Mouse (Mus musculus) lung, postnatal 0 days (tissue): ENCODE data around the gene Cacna1d. TPM values are rescaled to one million over a fixed set of nuclear protein-coding genes. Genes with fewer than 3 reads are reported as not detected.

Experiments used
- ATAC-seq: fragments of 200-750 bp; cut with Nextera tagmentation; 2 replicates; pipeline ENCODE4 v1.8.0; 2017; ENCODE audit warnings: moderate library complexity
- DNase-seq: peaks from one replicate; pipeline ENCODE4 v3.0.0-alpha.2; 2016; ENCODE audit warnings: low spot score
- H3K27ac ChIP-seq: fragments of 300-500 bp; sonication (generic); 2 replicates; pipeline ENCODE4 v1.5.1; 2014; ENCODE audit warnings: antibody characterized with exemption, mild to moderate bottlenecking, low read length, mixed read lengths
- H3K27me3 ChIP-seq: fragments of 300-500 bp; sonication (generic); replicated peaks from 2 replicates; pipeline ENCODE4 v1.6.1; 2014; ENCODE audit warnings: low read length, mixed read lengths; ENCODE audit not compliant: insufficient read depth
- H3K36me3 ChIP-seq: fragments of 300-500 bp; sonication (generic); 2 replicates; pipeline ENCODE4 v1.6.1; 2014; ENCODE audit warnings: low read length, mixed read lengths; ENCODE audit not compliant: insufficient read depth
- H3K4me1 ChIP-seq: fragments of 300-500 bp; sonication (generic); 2 replicates; pipeline ENCODE4 v1.6.1; 2014; ENCODE audit warnings: antibody characterized with exemption, low read depth, low read length, mixed read lengths; ENCODE audit not compliant: insufficient read depth
- H3K4me2 ChIP-seq: fragments of 300-500 bp; sonication (generic); replicated peaks from 2 replicates; pipeline ENCODE4 v1.6.1; 2014; ENCODE audit warnings: low read depth, mild to moderate bottlenecking, low read length, moderate library complexity, mixed read lengths
- H3K4me3 ChIP-seq: fragments of 300-500 bp; sonication (generic); 2 replicates; pipeline ENCODE4 v1.5.1; 2014; ENCODE audit warnings: low read depth, low read length
- H3K9ac ChIP-seq: fragments of 300-500 bp; sonication (generic); replicated peaks from 2 replicates; pipeline ENCODE4 v1.6.1; 2014; ENCODE audit warnings: low read depth, mild to moderate bottlenecking
- H3K9me3 ChIP-seq: fragments of 300-500 bp; sonication (generic); 2 replicates; pipeline ENCODE4 v1.6.1; 2016; ENCODE audit warnings: low read length, mixed read lengths
- CTCF ChIP-seq: IDR thresholded peaks from 2 replicates; pipeline ENCODE4 v1.5.1; 2016; ENCODE audit warnings: antibody characterized with exemption, mild to moderate bottlenecking
- EP300 ChIP-seq: IDR thresholded peaks from 2 replicates; pipeline ENCODE4 v1.6.1; 2016; ENCODE audit warnings: antibody characterized with exemption, mild to moderate bottlenecking, control low read depth
- WGBS: fragments of 180-500 bp; shearing (Covaris S2); extraction: QIAGEN DNeasy Blood & Tissue Kit; methylation state at CpG from one replicate; pipeline ENCODE4 v1.1.7; 2014; 5-methylcytosine and 5-hydroxymethylcytosine counted together
- polyA plus RNA-seq: library from polyadenylated mRNA; unstranded; fragments of >200 nt; fragmentation: Nextera tagmentation; extraction: Ambion mirVana; gene quantifications from 2 replicates; pipeline ENCODE4 v1.2.1, GENCODE M21; 2015

Gene Cacna1d
- polyA plus RNA-seq, 1 experiment from 2014 or later: 12.5 TPM

DNA sequence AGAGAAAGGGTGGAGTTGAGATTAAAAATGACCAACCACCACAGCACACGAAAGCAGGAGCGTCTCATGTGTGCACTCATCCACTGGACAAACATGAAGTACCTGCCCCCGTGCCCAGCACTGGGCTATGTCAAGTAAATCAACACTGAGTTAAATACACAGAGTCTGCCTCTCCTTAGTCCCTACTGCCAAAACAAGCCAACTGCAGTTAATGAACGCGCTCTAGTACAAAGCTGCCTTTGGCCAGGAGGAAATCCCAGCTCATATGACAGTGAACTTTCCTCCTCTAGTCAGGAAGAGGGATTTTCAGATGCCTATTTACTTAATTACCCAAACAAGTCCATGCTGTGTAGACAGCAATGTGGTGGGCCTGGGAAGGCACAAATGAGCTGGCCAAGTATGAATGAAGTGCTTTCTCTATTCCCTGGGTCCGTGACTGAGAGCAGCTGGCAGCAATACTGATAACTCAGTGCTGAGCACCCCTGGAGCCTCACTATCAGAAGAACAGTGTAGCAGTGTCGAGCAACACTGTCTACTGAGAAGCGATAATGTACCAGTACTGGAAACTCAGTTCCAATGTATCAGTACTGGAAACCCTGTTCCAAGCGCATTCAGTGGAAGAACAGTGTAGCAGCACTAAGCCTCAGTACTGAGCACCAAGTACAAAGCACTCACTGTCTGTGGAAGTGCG lies 229.5 kb downstream of the Cacna1d start:
- TF ChIP-seq EP300: no peak
- TF ChIP-seq CTCF: no peak
- Histone ChIP-seq H3K4me3 (no peak overlapping the region), H3K9ac (no peak overlapping the region), H3K36me3 (no peaks in the 10 kb centered on the region), H3K27me3 (no peaks in the 10 kb centered on the region), H3K9me3 (no peaks in the 10 kb centered on the region), H3K4me1 (no peaks in the 10 kb centered on the region), H3K4me2 (no peak overlapping the region), H3K27ac (no peak overlapping the region)
- WGBS: 68% methylated on average over 10 of the region's 10 CpGs
- DNase-seq (no peak), ATAC-seq (no peak)

DNA sequence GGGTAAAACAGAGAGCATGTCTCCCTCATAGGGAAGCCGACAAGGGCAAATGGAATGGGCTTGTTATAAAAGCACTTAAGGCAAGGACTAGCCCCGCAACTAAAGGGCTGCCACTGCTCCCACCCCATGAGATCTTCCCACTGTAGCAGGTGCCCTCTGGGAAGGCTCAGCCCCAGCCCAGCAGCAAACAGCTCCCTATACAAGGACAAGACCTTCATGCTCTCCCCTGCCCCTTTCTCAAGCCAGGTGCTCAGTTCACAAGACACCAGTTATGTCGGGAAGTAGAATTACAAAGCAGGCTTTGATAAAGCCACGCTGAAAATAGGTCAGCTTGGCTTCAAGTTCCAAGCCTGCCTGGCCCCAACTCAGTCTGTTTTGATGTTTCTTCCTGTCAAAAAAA lies 233.6 kb downstream of the Cacna1d start:
- no peak overlapping the region for H3K4me3 ChIP-seq
- TF ChIP-seq CTCF (no peak), EP300 (no peak)
- 43% methylated on average over 4 of the region's 4 CpGs for WGBS
- DNase-seq: no peak
- H3K9me3 ChIP-seq: no peaks in the 10 kb centered on the region
- no peak overlapping the region for H3K27ac ChIP-seq
- H3K4me1 ChIP-seq: no peaks in the 10 kb centered on the region; the same call in 1 of the 2 replicates
- no peak overlapping the region for H3K9ac ChIP-seq
- H3K36me3 ChIP-seq: no peaks in the 10 kb centered on the region
- H3K4me2 ChIP-seq: no peak overlapping the region
- no peaks in the 10 kb centered on the region for H3K27me3 ChIP-seq
- no peak for ATAC-seq

DNA sequence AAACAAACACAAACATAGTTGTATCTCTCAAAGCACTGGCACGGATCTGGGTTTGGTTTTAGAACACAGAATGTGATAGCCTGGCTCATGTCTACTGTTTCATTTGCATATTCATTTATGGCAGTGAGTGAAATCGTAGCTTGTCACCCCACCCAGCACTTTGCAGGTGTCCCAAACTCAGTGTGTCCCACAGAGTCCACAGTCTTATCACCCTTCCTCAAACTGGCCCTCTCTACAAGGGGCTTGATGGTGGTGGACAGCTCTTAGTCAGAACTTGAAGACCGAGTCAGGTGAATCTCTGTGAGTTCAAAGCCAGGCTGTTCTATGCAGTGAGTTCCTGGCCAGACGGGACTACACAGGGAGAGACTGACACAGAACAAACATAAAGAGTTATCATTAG lies 234.8 kb downstream of the Cacna1d start:
- Histone ChIP-seq H3K27ac (no peak overlapping the region), H3K9ac (no peak overlapping the region), H3K9me3 (no peaks in the 10 kb centered on the region), H3K4me2 (no peak overlapping the region), H3K36me3 (no peaks in the 10 kb centered on the region), H3K4me3 (no peak overlapping the region), H3K27me3 (no peaks in the 10 kb centered on the region), H3K4me1 (no peaks in the 10 kb centered on the region; the same call in 1 of the 2 replicates)
- 53% methylated on average over 4 of the region's 4 CpGs for WGBS
- ATAC-seq (no peak), DNase-seq (no peak)
- no peak for TF ChIP-seq EP300
- TF ChIP-seq CTCF: no peak

DNA sequence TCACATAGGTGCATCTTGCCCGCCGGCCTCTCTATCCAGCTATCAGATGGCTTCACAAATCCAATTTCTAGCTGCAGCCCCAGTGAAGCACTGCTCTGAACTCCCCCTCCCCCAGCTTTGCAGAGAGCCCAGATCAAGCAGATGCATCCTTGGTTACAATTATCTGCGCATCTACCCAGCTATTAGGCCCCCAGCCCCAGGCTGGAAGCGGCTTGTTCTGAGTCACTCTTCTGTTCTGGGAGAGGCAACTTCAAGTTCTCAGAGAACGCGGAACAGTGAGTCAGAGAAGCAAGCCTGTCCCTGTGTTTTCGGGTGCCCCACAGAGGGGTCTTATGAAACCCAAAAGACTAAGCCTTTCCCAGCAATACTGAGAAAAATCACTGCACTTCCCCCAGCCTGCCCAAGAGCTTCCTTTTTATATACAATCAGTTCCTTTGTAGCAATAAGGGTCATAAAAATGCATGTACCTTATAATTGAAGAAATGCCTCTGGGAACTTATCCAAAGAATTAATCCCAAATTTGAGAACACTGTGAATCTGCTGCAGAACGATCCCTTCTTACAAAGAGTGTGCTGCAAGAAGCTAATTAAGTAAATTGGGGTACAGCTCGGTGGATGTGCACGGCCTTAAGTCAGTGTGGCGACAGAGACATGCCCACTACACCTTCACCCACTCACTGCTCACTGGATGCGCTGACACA lies 235.4 kb downstream of the Cacna1d start:
- DNase-seq (peak; percentile 18), ATAC-seq (no peak)
- 73% methylated on average over 12 of the region's 12 CpGs for WGBS
- Histone ChIP-seq H3K4me2 (no peak overlapping the region), H3K27me3 (no peaks in the 10 kb centered on the region), H3K9me3 (no peaks in the 10 kb centered on the region), H3K36me3 (no peaks in the 10 kb centered on the region), H3K4me3 (no peak overlapping the region), H3K4me1 (no peaks in the 10 kb centered on the region; the same call in 1 of the 2 replicates), H3K9ac (no peak overlapping the region), H3K27ac (no peak overlapping the region)
- no peak for TF ChIP-seq CTCF
- TF ChIP-seq EP300: no peak

DNA sequence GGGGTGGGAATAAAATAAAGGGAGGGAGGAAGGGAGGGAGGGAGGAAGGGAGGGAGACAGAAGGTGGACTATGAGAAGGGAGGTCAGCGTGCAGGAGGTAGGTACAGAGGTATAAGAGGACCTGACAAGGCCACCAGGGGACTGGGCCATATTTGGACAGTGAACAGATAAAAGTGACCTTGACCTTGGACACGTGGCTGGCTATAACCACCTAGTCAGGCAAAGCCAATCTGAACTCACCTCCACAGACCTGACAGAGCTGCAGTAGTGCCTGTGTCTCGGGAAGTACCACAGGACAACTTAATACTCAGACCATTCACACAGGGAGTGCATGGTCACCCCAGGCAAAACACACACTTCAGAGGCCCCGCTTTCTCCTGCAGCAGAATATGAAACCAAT lies 236.5 kb downstream of the Cacna1d start:
- Histone ChIP-seq H3K4me2 (no peak overlapping the region), H3K4me1 (no peaks in the 10 kb centered on the region; the same call in 1 of the 2 replicates), H3K4me3 (no peak overlapping the region), H3K9me3 (no peaks in the 10 kb centered on the region), H3K9ac (no peak overlapping the region), H3K27ac (no peak overlapping the region), H3K27me3 (no peaks in the 10 kb centered on the region), H3K36me3 (no peaks in the 10 kb centered on the region)
- WGBS: 61% methylated on average over 4 of the region's 4 CpGs
- DNase-seq (no peak), ATAC-seq (no peak)
- TF ChIP-seq EP300 (no peak), CTCF (no peak)

DNA sequence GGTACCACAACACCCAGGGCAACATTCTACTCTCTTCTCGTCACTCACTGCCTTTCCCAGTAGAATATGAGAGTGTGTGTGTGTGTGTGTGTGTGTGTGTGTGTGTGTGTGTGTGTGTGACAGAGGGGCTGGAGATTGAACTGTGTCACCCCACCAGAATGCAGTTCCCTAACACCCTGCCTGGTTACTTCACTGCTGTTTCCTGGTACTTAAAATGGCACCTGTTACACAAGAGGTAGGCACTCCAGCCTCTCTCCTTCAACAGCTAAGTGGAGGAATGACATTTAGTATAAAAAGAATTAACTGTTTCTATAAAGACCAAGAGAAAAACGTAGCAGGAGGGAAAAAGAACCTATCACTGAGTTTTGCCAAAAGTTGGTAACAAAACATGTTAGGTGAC lies 238.4 kb downstream of the Cacna1d start:
- WGBS: 38% methylated on average over 2 of the region's 2 CpGs
- Histone ChIP-seq H3K9ac (no peak overlapping the region), H3K27ac (no peak overlapping the region), H3K4me1 (no peaks in the 10 kb centered on the region; the same call in 1 of the 2 replicates), H3K36me3 (no peaks in the 10 kb centered on the region; the same call in 1 of the 2 replicates), H3K4me3 (no peak overlapping the region), H3K4me2 (no peak overlapping the region), H3K9me3 (no peaks in the 10 kb centered on the region), H3K27me3 (no peaks in the 10 kb centered on the region)
- peak; percentile 91 for ATAC-seq
- DNase-seq: peak; percentile 83
- TF ChIP-seq CTCF (no peak), EP300 (peak; percentile 66)
